Mouse (Mus musculus): ENCODE results near the gene Tnfsfm13.

DNA sequence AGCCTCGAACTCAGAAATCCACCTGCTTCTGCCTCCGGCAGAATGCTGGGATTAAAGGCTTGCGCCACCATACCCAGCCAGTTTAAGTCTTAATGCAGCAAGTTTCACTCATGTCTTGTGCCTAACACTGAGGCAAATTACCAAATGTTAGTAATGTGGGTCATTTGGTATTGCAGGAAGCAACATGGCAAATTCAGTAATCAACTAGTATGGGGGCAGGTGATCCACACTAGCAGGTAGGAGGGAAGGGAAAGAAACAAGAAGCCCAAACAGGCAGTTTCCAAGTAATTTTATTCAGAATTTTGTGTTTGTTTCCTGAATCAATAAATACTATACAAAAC is 29.3 kb downstream of the Tnfsfm13 start:
- TF ChIP-seq CTCF (IDR thresholded peaks at IDR 0.05; ENCODE audit: low read depth) (no peak), EP300 (IDR thresholded peaks at IDR 0.05; ENCODE audit: low read depth) (no peak)

Measured in liver, embryonic 14.5 days (tissue).